Mouse (Mus musculus): Measurements from ENCODE around the gene Zc3hav1. TPM values are rescaled to one million over a fixed set of nuclear protein-coding genes. Genes with fewer than 3 reads are reported as not detected.
A peak's percentile ranks its signal among the peaks of the same experiment; 100 is the strongest.

Gene Zc3hav1
- total and polyA plus RNA-seq, 2 experiments from 2014 or later: 2.1 to 3.5 TPM

GRCm38 (mm10) chr6:38354723-38355353 is 435 bp upstream of the Zc3hav1 start:
- no peak overlapping the region for H3K27ac ChIP-seq (ENCODE audit: low read depth, low read length)
- no peak overlapping the region for H3K9ac ChIP-seq (replicated peaks; ENCODE audit: low read length, poor library complexity, severe bottlenecking)
- peaks cover 53% of the 10 kb centered on the region for H3K27me3 ChIP-seq (ENCODE audit: insufficient read depth, low read length)
- H3K4me2 ChIP-seq (ENCODE audit: low read depth, low read length, poor library complexity, severe bottlenecking): peak overlapping the region; percentile 50
- H3K4me3 ChIP-seq (ENCODE audit: low read depth, low read length): peak overlapping the region; percentile 45
- DNase-seq (ENCODE audit: low spot score) (no peak), ATAC-seq (ENCODE audit: low FRiP score) (no peak)
- no peaks in the 10 kb centered on the region for H3K36me3 ChIP-seq (ENCODE audit: insufficient read depth, low read length)
- no peak for TF ChIP-seq CTCF (IDR thresholded peaks at IDR 0.05)
- H3K4me1 ChIP-seq (ENCODE audit: insufficient read depth, low read length): no peaks in the 10 kb centered on the region
- 2% methylated on average over 20 of the region's 20 CpGs for WGBS
- no peaks in the 10 kb centered on the region for H3K9me3 ChIP-seq (ENCODE audit: low read length)

- DNase-seq (ENCODE audit: low spot score) (no peak), ATAC-seq (ENCODE audit: low FRiP score) (no peak)
- Histone ChIP-seq H3K36me3 (ENCODE audit: insufficient read depth, low read length) (no peaks in the 10 kb centered on the region), H3K9ac (replicated peaks; ENCODE audit: low read length, poor library complexity, severe bottlenecking) (no peak overlapping the region), H3K4me2 (ENCODE audit: low read depth, low read length, poor library complexity, severe bottlenecking) (no peak overlapping the region), H3K4me1 (ENCODE audit: insufficient read depth, low read length) (no peaks in the 10 kb centered on the region), H3K9me3 (ENCODE audit: low read length) (no peaks in the 10 kb centered on the region), H3K4me3 (ENCODE audit: low read depth, low read length) (peak overlapping the region; percentile 45; the same call in 1 of the 2 replicates), H3K27me3 (ENCODE audit: insufficient read depth, low read length) (peaks cover 57% of the 10 kb centered on the region), H3K27ac (ENCODE audit: low read depth, low read length) (no peak overlapping the region)
- 8% methylated on average over 13 of the region's 13 CpGs for WGBS
- TF ChIP-seq CTCF (IDR thresholded peaks at IDR 0.05): no peak
These were observed 1.2 kb downstream of the Zc3hav1 start for GRCm38 (mm10) chr6:38353181-38353580.

DNA sequence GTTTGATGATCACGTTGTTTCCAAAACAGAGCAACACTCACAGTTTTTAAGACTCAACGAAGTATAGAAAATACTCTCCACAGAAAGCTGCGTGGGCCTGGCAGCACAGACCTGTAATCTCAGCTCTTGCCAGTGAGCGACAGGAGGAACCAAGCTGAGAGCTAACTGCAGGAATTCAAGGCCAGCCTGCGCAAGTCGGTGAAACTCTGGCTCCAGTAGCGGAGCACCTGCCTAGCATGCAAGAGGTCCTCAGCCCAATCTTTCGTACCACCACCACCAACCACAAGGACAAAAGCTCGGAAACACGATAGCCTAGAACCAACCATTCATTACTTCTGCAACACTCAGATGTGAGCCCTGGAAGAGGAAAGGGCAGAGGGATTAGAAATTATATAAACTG is 2.0 kb downstream of the Zc3hav1 start:
- TF ChIP-seq CTCF (IDR thresholded peaks at IDR 0.05): no peak
- H3K4me1 ChIP-seq (ENCODE audit: insufficient read depth, low read length): no peaks in the 10 kb centered on the region
- H3K4me2 ChIP-seq (ENCODE audit: low read depth, low read length, poor library complexity, severe bottlenecking): no peak overlapping the region
- no peaks in the 10 kb centered on the region for H3K9me3 ChIP-seq (ENCODE audit: low read length)
- ATAC-seq (ENCODE audit: low FRiP score): no peak
- H3K36me3 ChIP-seq (ENCODE audit: insufficient read depth, low read length): no peaks in the 10 kb centered on the region
- 13% methylated on average over 10 of the region's 10 CpGs for WGBS
- DNase-seq (ENCODE audit: low spot score): no peak
- no peak overlapping the region for H3K27ac ChIP-seq (ENCODE audit: low read depth, low read length)
- H3K4me3 ChIP-seq (ENCODE audit: low read depth, low read length): no peak overlapping the region
- peaks cover 57% of the 10 kb centered on the region for H3K27me3 ChIP-seq (ENCODE audit: insufficient read depth, low read length)
- no peak overlapping the region for H3K9ac ChIP-seq (replicated peaks; ENCODE audit: low read length, poor library complexity, severe bottlenecking)

DNA sequence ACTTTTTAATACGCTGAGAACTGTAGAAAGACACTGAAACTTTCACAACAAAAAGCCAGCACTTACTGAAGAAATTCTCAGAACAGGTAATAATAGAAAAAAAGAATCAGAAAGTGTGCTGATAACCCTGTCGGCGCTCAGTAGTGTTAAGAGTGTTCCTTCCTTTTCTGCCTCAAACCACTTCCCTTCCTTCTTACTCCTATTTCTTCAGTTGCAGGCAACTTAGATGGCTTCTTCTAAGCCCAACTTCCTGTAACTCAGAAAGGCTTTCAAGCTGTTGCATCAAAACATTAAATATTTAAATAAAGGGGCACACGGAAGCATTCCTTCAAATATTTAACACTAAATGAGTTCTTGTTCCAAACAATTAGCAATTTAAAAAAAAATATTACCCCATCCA is 2.5 kb downstream of the Zc3hav1 start:
- Histone ChIP-seq H3K9ac (replicated peaks; ENCODE audit: low read length, poor library complexity, severe bottlenecking) (no peak overlapping the region), H3K4me2 (ENCODE audit: low read depth, low read length, poor library complexity, severe bottlenecking) (no peak overlapping the region), H3K4me3 (ENCODE audit: low read depth, low read length) (no peak overlapping the region), H3K9me3 (ENCODE audit: low read length) (no peaks in the 10 kb centered on the region), H3K27ac (ENCODE audit: low read depth, low read length) (no peak overlapping the region), H3K36me3 (ENCODE audit: insufficient read depth, low read length) (no peaks in the 10 kb centered on the region), H3K27me3 (ENCODE audit: insufficient read depth, low read length) (peaks cover 57% of the 10 kb centered on the region), H3K4me1 (ENCODE audit: insufficient read depth, low read length) (no peaks in the 10 kb centered on the region)
- TF ChIP-seq CTCF (IDR thresholded peaks at IDR 0.05): no peak
- DNase-seq (ENCODE audit: low spot score): no peak
- ATAC-seq (ENCODE audit: low FRiP score): no peak
- 62% methylated on average over 4 of the region's 4 CpGs for WGBS

DNA sequence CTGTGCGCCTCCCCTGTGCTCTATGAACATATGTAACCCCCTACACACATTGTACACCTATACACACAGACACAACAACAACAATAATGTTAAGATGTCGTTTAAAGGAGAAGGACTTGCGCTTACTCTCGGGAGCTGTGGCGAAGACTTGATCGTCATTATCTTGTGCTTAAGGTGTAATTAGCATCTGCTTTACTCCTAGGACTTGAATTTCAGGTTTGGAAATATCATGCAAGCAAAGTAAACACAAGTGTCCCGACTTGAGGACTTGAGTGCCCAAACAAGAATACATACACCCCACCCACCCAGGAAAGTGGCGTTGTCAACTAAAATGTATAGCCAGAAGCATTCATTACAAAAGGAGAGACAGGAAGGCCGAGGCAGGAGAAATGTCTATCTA is 4.6 kb downstream of the Zc3hav1 start:
- Histone ChIP-seq H3K27ac (ENCODE audit: low read depth, low read length) (no peak overlapping the region), H3K9ac (replicated peaks; ENCODE audit: low read length, poor library complexity, severe bottlenecking) (no peak overlapping the region), H3K4me2 (ENCODE audit: low read depth, low read length, poor library complexity, severe bottlenecking) (no peak overlapping the region), H3K36me3 (ENCODE audit: insufficient read depth, low read length) (no peaks in the 10 kb centered on the region), H3K9me3 (ENCODE audit: low read length) (no peaks in the 10 kb centered on the region), H3K27me3 (ENCODE audit: insufficient read depth, low read length) (peaks cover 47% of the 10 kb centered on the region), H3K4me1 (ENCODE audit: insufficient read depth, low read length) (no peaks in the 10 kb centered on the region), H3K4me3 (ENCODE audit: low read depth, low read length) (no peak overlapping the region)
- WGBS: 82% methylated on average over 9 of the region's 9 CpGs
- DNase-seq (ENCODE audit: low spot score) (no peak), ATAC-seq (ENCODE audit: low FRiP score) (no peak)
- no peak for TF ChIP-seq CTCF (IDR thresholded peaks at IDR 0.05)

DNA sequence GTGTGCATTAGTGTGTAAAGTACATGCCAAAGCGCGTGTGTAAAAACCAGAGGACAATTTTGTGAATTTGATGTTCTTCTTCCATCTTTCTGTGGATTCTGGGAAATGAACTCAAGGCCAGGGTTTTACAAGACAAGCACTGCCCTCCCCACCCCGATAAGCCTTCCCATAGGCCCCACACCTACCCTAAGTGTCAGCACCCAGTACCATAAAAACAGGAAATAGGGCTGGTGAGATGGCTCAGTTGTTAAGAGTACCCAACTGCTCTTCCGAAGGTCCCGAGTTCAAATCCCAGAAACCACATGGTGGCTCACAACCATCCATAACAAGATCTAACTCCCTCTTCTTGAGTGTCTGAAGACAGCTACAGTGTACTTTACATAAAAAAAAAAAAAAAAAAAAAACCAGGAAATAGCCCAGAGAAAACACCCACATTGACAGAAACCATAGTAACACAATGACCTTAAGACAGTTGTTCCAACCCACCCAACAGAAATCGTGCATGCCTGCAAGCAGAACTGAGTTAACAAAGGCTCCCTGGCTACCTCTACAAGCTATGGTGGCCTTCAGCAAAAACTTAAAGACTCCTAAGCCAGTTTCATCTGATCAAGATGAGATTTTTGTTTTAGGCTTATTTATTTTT is 5.5 kb downstream of the Zc3hav1 start:
- Histone ChIP-seq H3K27me3 (ENCODE audit: insufficient read depth, low read length) (peaks cover 39% of the 10 kb centered on the region), H3K4me3 (ENCODE audit: low read depth, low read length) (no peak overlapping the region), H3K36me3 (ENCODE audit: insufficient read depth, low read length) (no peaks in the 10 kb centered on the region), H3K9ac (replicated peaks; ENCODE audit: low read length, poor library complexity, severe bottlenecking) (no peak overlapping the region), H3K4me2 (ENCODE audit: low read depth, low read length, poor library complexity, severe bottlenecking) (no peak overlapping the region), H3K9me3 (ENCODE audit: low read length) (no peaks in the 10 kb centered on the region), H3K4me1 (ENCODE audit: insufficient read depth, low read length) (no peaks in the 10 kb centered on the region), H3K27ac (ENCODE audit: low read depth, low read length) (no peak overlapping the region)
- no peak for TF ChIP-seq CTCF (IDR thresholded peaks at IDR 0.05)
- DNase-seq (ENCODE audit: low spot score) (no peak), ATAC-seq (ENCODE audit: low FRiP score) (no peak)
- 91% methylated on average over 6 of the region's 6 CpGs for WGBS
